Mouse (Mus musculus) heart, adult 10 weeks (tissue): ENCODE measurements around the gene A630095N17Rik. TPM values are rescaled to one million over a fixed set of nuclear protein-coding genes. Genes with fewer than 3 reads are reported as not detected.

Experiments
- polyA plus RNA-seq: library from polyadenylated mRNA; stranded (reverse); fragments of 350-450 nt; fragmentation: Illumina TruSeq; extraction: RNeasy Lipid Tissue Mini Kit (QIAGEN cat#74804); gene quantifications from one replicate; pipeline ENCODE4 v1.2.3, GENCODE M21; 2014; ENCODE audit warnings: low read depth, low replicate concordance

Gene A630095N17Rik
- not detected for polyA plus RNA-seq

GRCm38 (mm10) chr1:75231664-75232152 lies at the start of gene A630095N17Rik:
Gene A630095N17Rik, minus strand, starts transcription at chr1:75232102.

GRCm38 (mm10) chr1:75278228-75278627 lies 46.3 kb upstream of the A630095N17Rik start, which contains the start of gene Resp18:
Gene Resp18, minus strand, starts transcription at chr1:75278415.

GRCm38 (mm10) chr1:75264091-75264880 lies 32.4 kb upstream of the A630095N17Rik start, which contains the start of gene Ptprn:
Gene Ptprn, minus strand, starts transcription at chr1:75264502.

GRCm38 (mm10) chr1:75236117-75237050 lies 4.5 kb upstream of the A630095N17Rik start, which contains the start of gene Dnajb2:
Gene Dnajb2, plus strand, starts transcription at chr1:75236406.

GRCm38 (mm10) chr1:75219531-75219930 lies 12.4 kb downstream of the A630095N17Rik start, which contains the start of gene Tuba4a:
Gene Tuba4a, minus strand, starts transcription at chr1:75219865.

DNA sequence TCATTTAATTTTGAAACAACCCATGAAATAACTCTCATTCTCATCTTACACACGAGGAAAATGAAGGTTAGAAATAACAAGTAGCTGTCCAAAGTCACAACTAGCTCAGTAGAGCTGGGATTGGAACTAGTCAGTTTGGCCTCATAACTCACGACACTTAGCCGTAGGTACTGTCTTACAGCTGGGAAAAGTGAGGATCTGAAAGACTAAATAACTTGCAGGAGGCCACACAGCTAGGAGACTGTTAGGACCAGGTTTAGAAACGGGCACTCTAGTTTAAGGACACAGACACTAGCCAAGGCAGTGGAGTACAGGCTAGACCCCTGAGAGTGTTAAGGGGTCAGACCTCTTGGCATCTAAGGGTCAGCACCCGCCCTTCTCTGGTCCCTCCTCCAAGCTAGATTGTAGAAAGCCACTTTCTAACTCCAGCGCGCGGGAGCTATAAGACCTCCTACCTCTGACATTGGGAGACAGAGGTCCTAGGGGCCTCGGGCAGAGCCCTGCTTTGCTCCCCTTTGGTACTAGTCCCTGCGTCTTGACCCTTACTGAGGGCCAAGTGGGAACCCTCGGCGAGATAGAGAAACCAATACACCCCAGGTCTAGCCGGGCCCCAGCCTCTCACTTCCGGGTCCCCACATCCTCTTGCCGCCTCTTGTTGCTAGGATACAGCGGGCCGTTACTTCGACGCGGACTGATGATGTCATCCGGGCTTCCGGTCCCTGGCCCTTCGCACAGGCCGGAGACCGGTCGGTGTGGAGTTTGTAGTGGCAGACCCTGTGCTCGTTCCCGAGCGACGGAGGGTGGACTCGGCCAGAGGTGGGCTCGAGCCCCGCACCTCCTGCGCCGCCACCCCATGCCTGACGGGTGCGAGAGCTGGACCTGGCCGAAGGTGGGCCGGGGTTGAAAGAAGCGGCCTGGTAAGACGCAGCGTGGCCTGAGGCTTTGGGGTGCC lies 21.5 kb downstream of the A630095N17Rik start, which contains the start of the genes Glb1l and Stk16:
Gene Glb1l (minus strand): TSS at position 678 of the 952 bp plus-strand sequence.
Gene Stk16 (plus strand): TSS at position 703 of the 952 bp plus-strand sequence.

DNA sequence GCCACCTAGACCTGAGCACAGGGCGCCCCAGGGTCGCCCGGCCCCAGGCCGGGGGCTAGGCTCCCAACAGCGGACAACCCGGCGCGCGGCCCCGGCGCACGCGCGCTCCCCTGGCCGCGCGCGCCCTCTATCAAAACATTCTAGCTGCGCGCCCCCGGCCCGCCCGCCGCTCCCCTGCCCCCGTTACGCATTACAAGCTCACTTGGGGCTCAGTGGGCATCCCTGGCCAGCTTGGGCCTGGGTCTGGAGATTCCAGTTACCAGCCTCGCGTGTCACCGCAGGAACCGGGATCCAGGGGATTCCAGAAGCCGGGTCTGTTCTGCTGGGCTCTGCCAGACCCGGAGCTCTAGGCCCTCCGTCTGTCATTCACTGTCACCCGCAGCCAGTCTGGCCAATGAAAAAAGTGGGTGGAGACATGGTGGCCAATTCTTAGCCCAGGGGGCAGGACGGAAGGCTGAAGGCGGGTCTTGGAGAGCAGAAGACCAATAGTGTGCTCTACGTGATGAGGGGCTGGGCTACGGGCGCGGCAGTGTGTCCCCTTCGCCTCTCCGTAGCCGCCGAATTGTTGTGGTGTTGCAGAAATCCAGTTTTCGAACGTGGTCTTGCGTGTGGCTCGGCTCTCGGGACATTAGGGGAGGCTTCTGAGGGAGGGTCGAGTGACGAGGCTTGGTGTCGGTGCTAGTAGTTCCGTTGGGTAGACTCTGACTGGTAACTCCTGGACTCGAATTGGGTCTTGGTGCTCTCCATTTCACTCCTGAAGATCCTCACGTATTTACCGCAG lies 40.1 kb downstream of the A630095N17Rik start, which contains the start of the genes Ankzf1 and Atg9a:
Gene Ankzf1 (plus strand): TSS at position 530 of the 781 bp plus-strand sequence.
Gene Atg9a (minus strand): TSS at position 575 of the 781 bp plus-strand sequence.

GRCm38 (mm10) chr1:75180105-75180590 lies 51.8 kb downstream of the A630095N17Rik start, which contains the start of gene Abcb6:
Gene Abcb6, minus strand, starts transcription at chr1:75180392.

Other genes with a start within 250 kb of the A630095N17Rik start
- gene Nhej1, start 106.9 kb downstream of the A630095N17Rik start, polyA plus RNA-seq: 6.0 TPM
- 0.92 TPM for gene Slc23a3, start 98.2 kb downstream of the A630095N17Rik start, polyA plus RNA-seq
- gene Cnppd1, start 89.4 kb downstream of the A630095N17Rik start, polyA plus RNA-seq: 31.4 TPM
- 22.9 TPM for gene Retreg2, start 89.3 kb downstream of the A630095N17Rik start, polyA plus RNA-seq
- gene Zfand2b, start 63.5 kb downstream of the A630095N17Rik start, polyA plus RNA-seq: 18.5 TPM
- 19.1 TPM for gene Abcb6, start 51.7 kb downstream of the A630095N17Rik start, polyA plus RNA-seq
- 18.6 TPM for gene Ankzf1, start 40.0 kb downstream of the A630095N17Rik start, polyA plus RNA-seq
- gene Atg9a, start 39.9 kb downstream of the A630095N17Rik start, polyA plus RNA-seq: 60.8 TPM
- gene Glb1l, start 21.3 kb downstream of the A630095N17Rik start, polyA plus RNA-seq: 3.8 TPM
- 57.6 TPM for gene Stk16, start 21.3 kb downstream of the A630095N17Rik start, polyA plus RNA-seq
- gene Tuba4a, start 12.2 kb downstream of the A630095N17Rik start, polyA plus RNA-seq: 524 TPM
- 138 TPM for gene Dnajb2, start 4.3 kb upstream of the A630095N17Rik start, polyA plus RNA-seq
- gene Ptprn, start 32.4 kb upstream of the A630095N17Rik start, polyA plus RNA-seq: 1.8 TPM
- not detected for gene Resp18, start 46.3 kb upstream of the A630095N17Rik start, polyA plus RNA-seq
- gene Dnpep, start 85.9 kb upstream of the A630095N17Rik start, polyA plus RNA-seq: 85.9 TPM
- 1,259 TPM for gene Des, start 128.2 kb upstream of the A630095N17Rik start, polyA plus RNA-seq
- 125 TPM for gene Speg, start 143.2 kb upstream of the A630095N17Rik start, polyA plus RNA-seq
- gene Gmppa, start 203.8 kb upstream of the A630095N17Rik start, polyA plus RNA-seq: 62.0 TPM
- not detected for gene Asic4, start 218.3 kb upstream of the A630095N17Rik start, polyA plus RNA-seq
- gene Chpf, start 247.2 kb upstream of the A630095N17Rik start, polyA plus RNA-seq: 18.1 TPM
- gene Tmem198, start 247.4 kb upstream of the A630095N17Rik start, polyA plus RNA-seq: 0.55 TPM